Mouse (Mus musculus) heart, postnatal 0 days (tissue): Measurements from ENCODE around the gene Pafah1b1.

ENCODE experiments used
- CTCF ChIP-seq: IDR thresholded peaks from 2 replicates; pipeline ENCODE4 v1.5.1; 2016; ENCODE audit warnings: antibody characterized with exemption, control low read depth, low read depth
- EP300 ChIP-seq: IDR thresholded peaks from 2 replicates; pipeline ENCODE4 v1.6.1; 2016; ENCODE audit warnings: antibody characterized with exemption, low read depth

GRCm38 (mm10) chr11:74771650-74772049 lies 47.2 kb upstream of the Pafah1b1 start:
- TF ChIP-seq CTCF = no peak
- TF ChIP-seq EP300 = no peak
